8 mouse cellular contexts compared by ENCODE assay signal in genomic region chr17:26939973-26940300, GRCm38 (mm10). TPM values are rescaled to one million over a fixed set of nuclear protein-coding genes. Genes with fewer than 3 reads are reported as not detected.
A peak's percentile ranks its signal among the peaks of the same experiment; 100 is the strongest.
DNase-seq lines count a peak whose midpoint lies in the region; ATAC-seq and TF ChIP-seq lines count a peak whose summit lies in the region.

No protein-coding gene starts in this region.

- H3K27me3 ChIP-seq in heart, postnatal 0 days (ENCODE audit: control insufficient read depth, insufficient read depth, low read length): no peaks in the 10 kb centered on the region
- H3K27me3 ChIP-seq in MEL (ENCODE audit: control insufficient read depth in 1 of 2, insufficient read depth in 2 of 2, low read length in 2 of 2): no peaks in the 10 kb centered on the region
- H3K27me3 ChIP-seq in hindbrain, embryonic 11.5 days (ENCODE audit: control insufficient read depth, insufficient read depth, low read length): no peaks in the 10 kb centered on the region
- no peaks in the 10 kb centered on the region for H3K27me3 ChIP-seq in midbrain, embryonic 11.5 days (ENCODE audit: control insufficient read depth, insufficient read depth, low read length)

- H3K36me3 ChIP-seq in heart, postnatal 0 days (replicated peaks; ENCODE audit: control insufficient read depth, insufficient read depth, low read length): peaks cover 15% of the 10 kb centered on the region
- H3K36me3 ChIP-seq in MEL (ENCODE audit: control insufficient read depth in 1 of 2, insufficient read depth in 2 of 2, low read length in 2 of 2): peaks cover 0 to 9% of the 10 kb centered on the region in 2 experiments; a peak in 2 of 4 replicates
- H3K36me3 ChIP-seq in hindbrain, embryonic 11.5 days (ENCODE audit: control insufficient read depth, insufficient read depth, low read length): no peaks in the 10 kb centered on the region
- H3K36me3 ChIP-seq in midbrain, embryonic 11.5 days (ENCODE audit: control insufficient read depth, insufficient read depth, low read length): peaks cover 4% of the 10 kb centered on the region

- ATAC-seq in heart, postnatal 0 days (ENCODE audit: insufficient read depth, low read depth): no peak
- ATAC-seq in hindbrain, embryonic 11.5 days (ENCODE audit: low FRiP score): 0 out of 2 replicates have a peak, but pooled peaks have one; percentile 2
- peak; percentile 0; the same call in 1 of the 2 replicates for ATAC-seq in midbrain, embryonic 11.5 days (ENCODE audit: low FRiP score)
- no peak for ATAC-seq in megakaryocyte progenitor cell, adult 5-6 weeks (replicated peaks; ENCODE audit: poor library complexity)

- H3K27ac ChIP-seq in heart, postnatal 0 days (ENCODE audit: low read depth): peak overlapping the region; percentile 89
- peak overlapping the region; percentile 92 for H3K27ac ChIP-seq in MEL (ENCODE audit: control insufficient read depth, low read depth, low read length)
- peak overlapping the region; percentile 86 for H3K27ac ChIP-seq in hindbrain, embryonic 11.5 days (ENCODE audit: low read depth, low read length)
- H3K27ac ChIP-seq in midbrain, embryonic 11.5 days (ENCODE audit: low read depth, low read length): peak overlapping the region; percentile 88

- DNase-seq in heart, postnatal 0 days (ENCODE audit: low spot score): no peak
- no peak for DNase-seq in heart, postnatal 14 days
- DNase-seq in MEL (ENCODE audit: low read depth, low spot score): no peak
- DNase-seq in hindbrain, embryonic 11.5 days (ENCODE audit: low spot score): no peak
- DNase-seq in midbrain, embryonic 11.5 days (ENCODE audit: low spot score, missing footprints): peak; percentile 94
- DNase-seq in retina, embryonic 14.5 days (ENCODE audit: low spot score): no peak
- DNase-seq in cerebellum, adult 9-11 months: no peak

- intact Hi-C loops in heart, postnatal 14 days (cut with DNase I): loop anchor here (10.0 kb wide), 2 partner anchors 185 to 265 kb away; partner anchors contain the start of gene Lemd2

- TF ChIP-seq POLR2A in MEL (IDR thresholded peaks at IDR 0.05; ENCODE audit: control insufficient read depth in 1 of 2, insufficient read depth in 1 of 2, low read depth in 1 of 2, low read length in 2 of 2, poor library complexity in 1 of 2): peak in 1 of 2 experiments; percentile 67; a peak in 1 of 4 replicates

- H3K4me3 ChIP-seq in heart, postnatal 0 days (ENCODE audit: low read depth, low read length): peak overlapping the region; percentile 82
- peak overlapping the region; percentile 62 to 77 for H3K4me3 ChIP-seq in MEL (ENCODE audit: control insufficient read depth in 1 of 2, insufficient read depth in 1 of 2, low read depth in 2 of 2, low read length in 2 of 2)
- H3K4me3 ChIP-seq in hindbrain, embryonic 11.5 days (ENCODE audit: low read depth, low read length): peak overlapping the region; percentile 57
- peak overlapping the region; percentile 67 for H3K4me3 ChIP-seq in midbrain, embryonic 11.5 days (ENCODE audit: low read depth, low read length)

- TF ChIP-seq CTCF in heart, postnatal 0 days (IDR thresholded peaks at IDR 0.05; ENCODE audit: low read depth): no peak
- TF ChIP-seq CTCF in MEL (IDR thresholded peaks at IDR 0.05 in 2 of 3, conservative IDR thresholded peaks at IDR 0.05 in 1 of 3; ENCODE audit: control insufficient read depth in 1 of 3, insufficient read depth in 1 of 3, low read depth in 2 of 3, low read length in 3 of 3, poor library complexity in 1 of 3, severe bottlenecking in 1 of 3): no peak

- H3K4me2 ChIP-seq in heart, postnatal 0 days (ENCODE audit: low read depth, low read length): peak overlapping the region; percentile 64
- peak overlapping the region; percentile 93 for H3K4me2 ChIP-seq in hindbrain, embryonic 11.5 days (replicated peaks; ENCODE audit: low read depth, low read length)
- H3K4me2 ChIP-seq in midbrain, embryonic 11.5 days: peak overlapping the region; percentile 98

- H3K4me1 ChIP-seq in heart, postnatal 0 days (ENCODE audit: control insufficient read depth, insufficient read depth): peaks cover 12% of the 10 kb centered on the region
- peaks cover 2 to 14% of the 10 kb centered on the region in 2 experiments; a peak in 3 of 4 replicates for H3K4me1 ChIP-seq in MEL (ENCODE audit: control insufficient read depth in 1 of 2, insufficient read depth in 2 of 2, low read length in 2 of 2)
- H3K4me1 ChIP-seq in hindbrain, embryonic 11.5 days (replicated peaks; ENCODE audit: control insufficient read depth, insufficient read depth, low read length): peaks cover 13% of the 10 kb centered on the region
- peaks cover 27% of the 10 kb centered on the region for H3K4me1 ChIP-seq in midbrain, embryonic 11.5 days (ENCODE audit: control insufficient read depth, insufficient read depth, low read length)

- TF ChIP-seq RAD21 in MEL (IDR thresholded peaks at IDR 0.05; ENCODE audit: low read depth, low read length): no peak

- peaks cover 28% of the 10 kb centered on the region for H3K79me2 ChIP-seq in MEL (ENCODE audit: control insufficient read depth, insufficient read depth, low read length, poor library complexity)

- TF ChIP-seq EP300 in heart, postnatal 0 days (IDR thresholded peaks at IDR 0.05; ENCODE audit: low read depth): no peak
- no peak for TF ChIP-seq EP300 in MEL (IDR thresholded peaks at IDR 0.05; ENCODE audit: low read depth in 1 of 2, low read length in 2 of 2)

- no peaks in the 10 kb centered on the region for H3K9me3 ChIP-seq in heart, postnatal 0 days (replicated peaks; ENCODE audit: control insufficient read depth, low read length)
- no peaks in the 10 kb centered on the region for H3K9me3 ChIP-seq in MEL (replicated peaks; ENCODE audit: insufficient read depth, low read length)
- no peaks in the 10 kb centered on the region for H3K9me3 ChIP-seq in hindbrain, embryonic 11.5 days (ENCODE audit: control insufficient read depth, low read length)
- H3K9me3 ChIP-seq in midbrain, embryonic 11.5 days (ENCODE audit: control insufficient read depth, low read length): no peaks in the 10 kb centered on the region

- H3K9ac ChIP-seq in heart, postnatal 0 days (replicated peaks; ENCODE audit: low read depth, low read length): peak overlapping the region; percentile 57
- H3K9ac ChIP-seq in MEL (ENCODE audit: control insufficient read depth, low read depth, low read length, poor library complexity, severe bottlenecking): peak overlapping the region; percentile 85
- H3K9ac ChIP-seq in hindbrain, embryonic 11.5 days (ENCODE audit: low read depth, low read length): peak overlapping the region; percentile 61
- peak overlapping the region; percentile 67 for H3K9ac ChIP-seq in midbrain, embryonic 11.5 days (ENCODE audit: low read length)

- 2% methylated on average over 3 of the region's 3 CpGs for WGBS in heart, postnatal 0 days
- WGBS in hindbrain, embryonic 11.5 days: 0% methylated on average over 3 of the region's 3 CpGs
- WGBS in midbrain, embryonic 11.5 days: 4% methylated on average over 3 of the region's 3 CpGs

RNA-seq across cellular contexts. Expression of gene Cuta, which starts 0.6 kb away (rescaled TPM):
- total RNA-seq in heart, postnatal 0 days (2014; rRNA removed; ENCODE audit: low replicate concordance): 80.2 and 107 TPM in 2 replicates
- 180 and 193 TPM in 2 replicates for polyA plus RNA-seq in heart, postnatal 0 days (2015; fragmentation: Nextera tagmentation; extraction: Ambion mirVana)
- total RNA-seq in heart, postnatal 14 days (2021): 10 to 100 TPM; 91.1 to 91.8 TPM
- total RNA-seq in MEL (2012; rRNA removed): 54.2 and 66.8 TPM in 2 replicates
- polyA plus RNA-seq in MEL (2012; ENCODE audit: insufficient read depth in 1 of 2, insufficient read length in 2 of 2, low read depth in 1 of 2, low replicate concordance in 2 of 2, missing spikeins in 1 of 2): 100 to 1,000 TPM in 1 of 2 experiments, not detected in 1; 220 TPM
- 135 and 154 TPM in 2 replicates for polyA plus RNA-seq in hindbrain, embryonic 11.5 days (2014; fragmentation: Nextera tagmentation; extraction: Ambion mirVana)
- polyA plus RNA-seq in midbrain, embryonic 11.5 days (2014; fragmentation: Nextera tagmentation; extraction: Ambion mirVana): 146 and 157 TPM in 2 replicates
- total RNA-seq in megakaryocyte progenitor cell, adult 5-6 weeks (2015): 181 and 216 TPM in 2 replicates
- 75.8 and 82.9 TPM in 2 replicates for total RNA-seq in megakaryocyte progenitor cell, adult 5-6 weeks (2017)

RNA-seq across cellular contexts. Expression of gene Syngap1, which starts 1.1 kb away (rescaled TPM):
- 4.3 and 6.6 TPM in 2 replicates for total RNA-seq in heart, postnatal 0 days (2014; rRNA removed; ENCODE audit: low replicate concordance)
- 0.41 and 0.45 TPM in 2 replicates for polyA plus RNA-seq in heart, postnatal 0 days (2015; fragmentation: Nextera tagmentation; extraction: Ambion mirVana)
- total RNA-seq in heart, postnatal 14 days (2021): 1 to 10 TPM; 7.3 to 7.7 TPM
- total RNA-seq in MEL (2012; rRNA removed): 2.7 TPM in 2 replicates
- 10 to 100 TPM in 1 of 2 experiments, not detected in 1; 24.6 TPM for polyA plus RNA-seq in MEL (2012; ENCODE audit: insufficient read depth in 1 of 2, insufficient read length in 2 of 2, low read depth in 1 of 2, low replicate concordance in 2 of 2, missing spikeins in 1 of 2)
- polyA plus RNA-seq in hindbrain, embryonic 11.5 days (2014; fragmentation: Nextera tagmentation; extraction: Ambion mirVana): 3.4 and 4.7 TPM in 2 replicates
- polyA plus RNA-seq in midbrain, embryonic 11.5 days (2014; fragmentation: Nextera tagmentation; extraction: Ambion mirVana): 1.8 and 2.3 TPM in 2 replicates
- total RNA-seq in megakaryocyte progenitor cell, adult 5-6 weeks (2015): 5.3 and 11.6 TPM in 2 replicates
- total RNA-seq in megakaryocyte progenitor cell, adult 5-6 weeks (2017): 3.6 TPM in 2 replicates

RNA-seq across cellular contexts. Expression of gene Phf1, which starts 7.1 kb away (rescaled TPM):
- total RNA-seq in heart, postnatal 0 days (2014; rRNA removed; ENCODE audit: low replicate concordance): 13.7 and 16.3 TPM in 2 replicates
- polyA plus RNA-seq in heart, postnatal 0 days (2015; fragmentation: Nextera tagmentation; extraction: Ambion mirVana): 6.3 and 7.2 TPM in 2 replicates
- total RNA-seq in heart, postnatal 14 days (2021): 10 to 100 TPM in 1 of 2 experiments, 1 to 10 TPM in 1; 10.0 to 10.6 TPM
- total RNA-seq in MEL (2012; rRNA removed): 2.9 and 3.0 TPM in 2 replicates
- polyA plus RNA-seq in MEL (2012; ENCODE audit: insufficient read depth in 1 of 2, insufficient read length in 2 of 2, low read depth in 1 of 2, low replicate concordance in 2 of 2, missing spikeins in 1 of 2): 1 to 10 TPM in 1 of 2 experiments, not detected in 1; 9.5 TPM
- polyA plus RNA-seq in hindbrain, embryonic 11.5 days (2014; fragmentation: Nextera tagmentation; extraction: Ambion mirVana): 4.5 and 5.5 TPM in 2 replicates
- polyA plus RNA-seq in midbrain, embryonic 11.5 days (2014; fragmentation: Nextera tagmentation; extraction: Ambion mirVana): 3.6 and 3.7 TPM in 2 replicates
- 2.1 TPM in 2 replicates for total RNA-seq in megakaryocyte progenitor cell, adult 5-6 weeks (2015)
- total RNA-seq in megakaryocyte progenitor cell, adult 5-6 weeks (2017): 3.5 and 4.6 TPM in 2 replicates

RNA-seq across cellular contexts. Expression of gene Kifc5b, which starts 23.0 kb away (rescaled TPM):
- total RNA-seq in heart, postnatal 0 days (2014; rRNA removed; ENCODE audit: low replicate concordance): 4.5 and 4.8 TPM in 2 replicates
- 0.93 and 1.5 TPM in 2 replicates for polyA plus RNA-seq in heart, postnatal 0 days (2015; fragmentation: Nextera tagmentation; extraction: Ambion mirVana)
- 1 to 10 TPM; 1.3 to 2.6 TPM for total RNA-seq in heart, postnatal 14 days (2021)
- total RNA-seq in MEL (2012; rRNA removed): 10.6 and 10.8 TPM in 2 replicates
- 100 to 1,000 TPM in 1 of 2 experiments, 10 to 100 TPM in 1; 45.4 to 111 TPM for polyA plus RNA-seq in MEL (2012; ENCODE audit: insufficient read depth in 1 of 2, insufficient read length in 2 of 2, low read depth in 1 of 2, low replicate concordance in 2 of 2, missing spikeins in 1 of 2)
- polyA plus RNA-seq in hindbrain, embryonic 11.5 days (2014; fragmentation: Nextera tagmentation; extraction: Ambion mirVana): 4.6 and 5.9 TPM in 2 replicates
- polyA plus RNA-seq in midbrain, embryonic 11.5 days (2014; fragmentation: Nextera tagmentation; extraction: Ambion mirVana): 3.8 and 6.4 TPM in 2 replicates
- 2.6 and 4.6 TPM in 2 replicates for total RNA-seq in megakaryocyte progenitor cell, adult 5-6 weeks (2015)
- 13.8 and 16.0 TPM in 2 replicates for total RNA-seq in megakaryocyte progenitor cell, adult 5-6 weeks (2017)

RNA-seq across cellular contexts. Expression of gene Zbtb9, which starts 33.0 kb away (rescaled TPM):
- 4.0 and 10.9 TPM in 2 replicates for total RNA-seq in heart, postnatal 0 days (2014; rRNA removed; ENCODE audit: low replicate concordance)
- 5.0 and 5.4 TPM in 2 replicates for polyA plus RNA-seq in heart, postnatal 0 days (2015; fragmentation: Nextera tagmentation; extraction: Ambion mirVana)
- total RNA-seq in heart, postnatal 14 days (2021): 1 to 10 TPM; 1.7 to 3.3 TPM
- total RNA-seq in MEL (2012; rRNA removed): 10.9 and 13.4 TPM in 2 replicates
- 10 to 100 TPM in 1 of 2 experiments, not detected in 1; 10.7 TPM for polyA plus RNA-seq in MEL (2012; ENCODE audit: insufficient read depth in 1 of 2, insufficient read length in 2 of 2, low read depth in 1 of 2, low replicate concordance in 2 of 2, missing spikeins in 1 of 2)
- 10.5 and 13.2 TPM in 2 replicates for polyA plus RNA-seq in hindbrain, embryonic 11.5 days (2014; fragmentation: Nextera tagmentation; extraction: Ambion mirVana)
- 13.4 and 13.6 TPM in 2 replicates for polyA plus RNA-seq in midbrain, embryonic 11.5 days (2014; fragmentation: Nextera tagmentation; extraction: Ambion mirVana)
- 2.9 and 5.3 TPM in 2 replicates for total RNA-seq in megakaryocyte progenitor cell, adult 5-6 weeks (2015)
- total RNA-seq in megakaryocyte progenitor cell, adult 5-6 weeks (2017): 16.3 and 22.1 TPM in 2 replicates

Comparison
In these comparisons a context has a peak if more than half of its experiments do, and no peak if none do; other contexts are left out.
1. ATAC-seq: peak in hindbrain, embryonic 11.5 days (single experiment) and midbrain, embryonic 11.5 days (single experiment); none in heart, postnatal 0 days (single experiment) and megakaryocyte progenitor cell, adult 5-6 weeks (single experiment).
2. Peak in every context shown above with its lines, with median percentiles within 50 percentile points of each other: H3K27ac ChIP-seq, H3K4me2 ChIP-seq, H3K4me3 ChIP-seq and H3K9ac ChIP-seq.